Comparison of ENCODE assay signal across 13 mouse cellular contexts in genomic region chr13:104911626-104912025, GRCm38 (mm10). TPM values are rescaled to one million over a fixed set of nuclear protein-coding genes. Genes with fewer than 3 reads are reported as not detected.
"Had no signal": no experiment of that assay in that cellular context is flagged by ENCODE, and none has a peak within 500 bp of the region (broad histone marks: within the 10 kb centered on the region; RNA-seq: fewer than 3 reads in every experiment).

No protein-coding gene starts in this region.

RNA-seq across cellular contexts. Expression of gene Shisal2b, which starts 47.9 kb away (rescaled TPM):
- total RNA-seq: heart, postnatal 14 days; heart, postnatal 25 days; heart, postnatal 36 days; hematopoietic stem cell, adult 5-6 weeks; layer of hippocampus, adult 18-20 months had no signal
- polyA plus RNA-seq: heart, embryonic 14.5 days; heart, embryonic 15.5 days; heart, embryonic 16.5 days; heart, postnatal 0 days; hindbrain, embryonic 10.5 days; hindbrain, embryonic 11.5 days; intestine, embryonic 14.5 days; kidney, adult 2 months had no signal
